In the genomic region with DNA sequence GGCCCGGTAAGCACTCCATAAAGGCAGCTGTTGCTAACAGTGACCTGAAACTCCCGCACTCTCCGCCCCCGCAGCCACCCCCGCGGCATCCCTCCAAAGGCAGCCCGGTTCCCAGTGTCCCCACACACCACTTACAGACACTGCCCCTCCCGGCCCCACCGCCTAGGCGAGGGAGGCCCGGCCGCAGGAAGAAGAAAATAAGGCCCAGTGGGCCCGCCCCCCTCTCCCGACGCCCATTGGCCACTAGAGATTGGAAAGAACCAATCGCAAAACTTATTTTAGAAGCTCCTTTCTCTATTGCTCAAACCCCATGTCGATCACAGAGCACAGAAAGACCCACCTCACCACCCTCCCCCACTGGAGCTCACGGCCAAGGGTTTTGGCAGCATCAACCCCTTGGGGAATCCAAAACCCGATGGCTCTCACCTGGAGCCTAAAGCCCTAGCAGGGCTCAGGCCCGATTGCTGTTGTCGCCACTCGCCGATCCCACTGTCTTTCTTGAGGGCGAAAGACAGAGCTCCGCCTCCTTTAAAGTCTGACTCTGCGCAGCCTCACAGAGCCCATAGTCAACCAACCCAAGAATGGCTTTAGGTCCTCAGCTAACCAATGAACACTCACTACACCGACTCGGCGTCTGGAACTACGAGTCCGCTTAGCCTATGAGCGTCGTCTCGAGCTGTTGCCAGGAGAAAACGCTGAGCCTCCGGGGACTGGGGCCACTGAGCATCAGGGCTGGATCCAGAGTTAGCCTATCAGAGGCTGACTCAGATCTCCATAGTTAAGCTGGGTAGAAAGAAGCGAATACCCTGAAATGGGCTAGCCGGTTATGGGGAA, we compare ENCODE assay signal across 8 mouse cellular contexts. TPM values are rescaled to one million over a fixed set of nuclear protein-coding genes. Genes with fewer than 3 reads are reported as not detected.
DNase-seq lines count a peak whose midpoint lies in the region; ATAC-seq and TF ChIP-seq lines count a peak whose summit lies in the region.

TSS of gene Kdm4a (minus strand) at position 577 of the 834 bp plus-strand sequence.

- H3K36me3 ChIP-seq in hindbrain, embryonic 13.5 days, result peaks cover 27% of the 10 kb centered on the region

- ATAC-seq in Patski, result peak; percentile 100
- peak; percentile 100 for ATAC-seq in hindbrain, embryonic 13.5 days (ENCODE audit: low FRiP score)

- CTCF ChIA-PET in Patski (lab: Charles Lee), result interaction anchor here (0.7 to 1.9 kb wide), 8 partner anchors 20 to 252 kb away, joined by 3 to 5 read pairs (median 3); no protein-coding TSS in a partner anchor

- H3K9me3 ChIP-seq in hindbrain, embryonic 13.5 days, result no peaks in the 10 kb centered on the region

- peak within 1 kb of the TSS; percentile 75 for H3K4me2 ChIP-seq in hindbrain, embryonic 13.5 days

- no peak for TF ChIP-seq CTCF in Patski (IDR thresholded peaks at IDR 0.05)

- peak within 1 kb of the TSS; percentile 86 for H3K9ac ChIP-seq in hindbrain, embryonic 13.5 days

- H3K4me1 ChIP-seq in hindbrain, embryonic 13.5 days (replicated peaks), result peaks cover 20% of the 10 kb centered on the region

- WGBS in hindbrain, embryonic 13.5 days, result under 1% methylated on average over 38 of the region's 38 CpGs

- DNase-seq in Patski (ENCODE audit: low read depth, low spot score), result peak; percentile 95
- DNase-seq in cerebellum, postnatal 14 days, result peak; percentile 92
- peak; percentile 89 to 94 for DNase-seq in frontal cortex, postnatal 14 days (ENCODE audit: low spot score in 2 of 2)
- peak; percentile 74 to 86 for DNase-seq in layer of hippocampus, postnatal 25 days (ENCODE audit: extremely low spot score in 1 of 2, low spot score in 1 of 2)
- peak; percentile 98 for DNase-seq in lung, postnatal 25 days (ENCODE audit: low spot score)
- DNase-seq in retina, embryonic 14.5 days (ENCODE audit: low spot score), result peak; percentile 98
- DNase-seq in thymus, postnatal 4 days, result peak; percentile 90

- POLR2A ChIA-PET in Patski (lab: Charles Lee), result interaction anchor here (0.7 kb wide), 1 partner anchor 44 kb away, joined by 4 read pairs; no protein-coding TSS in a partner anchor

- in situ Hi-C loops in Patski (cut with MboI; ENCODE audit: low pct_unique_long_range_greater_than_20kb), result no loop called here

- no peaks in the 10 kb centered on the region for H3K27me3 ChIP-seq in Patski
- no peaks in the 10 kb centered on the region for H3K27me3 ChIP-seq in hindbrain, embryonic 13.5 days

- H3K4me3 ChIP-seq in hindbrain, embryonic 13.5 days, result peak within 1 kb of the TSS; percentile 69

- peak within 1 kb of the TSS; percentile 98 for H3K27ac ChIP-seq in hindbrain, embryonic 13.5 days

RNA-seq across cellular contexts. Expression of gene Kdm4a, which starts in this region (rescaled TPM):
- polyA plus RNA-seq in Patski (2021), result 39.8 TPM
- 52.0 and 55.1 TPM in 2 replicates for polyA plus RNA-seq in hindbrain, embryonic 13.5 days (2015; fragmentation: Nextera tagmentation; extraction: Ambion mirVana)
- total RNA-seq in layer of hippocampus, postnatal 25 days (2021), result 10 to 100 TPM; 45.4 to 48.1 TPM

Comparison
In these comparisons a context has a peak if more than half of its experiments do, and no peak if none do; other contexts are left out.
1. Peak in every context shown above with its lines: DNase-seq, ATAC-seq, H3K4me3 ChIP-seq and H3K27ac ChIP-seq.